Mouse (Mus musculus): ENCODE data around the gene Tcf7l2. TPM values are rescaled to one million over a fixed set of nuclear protein-coding genes. Genes with fewer than 3 reads are reported as not detected.

The Tcf7l2 gene
- polyA plus RNA-seq, 1 experiment from 2014 or later = 42.5 TPM

DNA sequence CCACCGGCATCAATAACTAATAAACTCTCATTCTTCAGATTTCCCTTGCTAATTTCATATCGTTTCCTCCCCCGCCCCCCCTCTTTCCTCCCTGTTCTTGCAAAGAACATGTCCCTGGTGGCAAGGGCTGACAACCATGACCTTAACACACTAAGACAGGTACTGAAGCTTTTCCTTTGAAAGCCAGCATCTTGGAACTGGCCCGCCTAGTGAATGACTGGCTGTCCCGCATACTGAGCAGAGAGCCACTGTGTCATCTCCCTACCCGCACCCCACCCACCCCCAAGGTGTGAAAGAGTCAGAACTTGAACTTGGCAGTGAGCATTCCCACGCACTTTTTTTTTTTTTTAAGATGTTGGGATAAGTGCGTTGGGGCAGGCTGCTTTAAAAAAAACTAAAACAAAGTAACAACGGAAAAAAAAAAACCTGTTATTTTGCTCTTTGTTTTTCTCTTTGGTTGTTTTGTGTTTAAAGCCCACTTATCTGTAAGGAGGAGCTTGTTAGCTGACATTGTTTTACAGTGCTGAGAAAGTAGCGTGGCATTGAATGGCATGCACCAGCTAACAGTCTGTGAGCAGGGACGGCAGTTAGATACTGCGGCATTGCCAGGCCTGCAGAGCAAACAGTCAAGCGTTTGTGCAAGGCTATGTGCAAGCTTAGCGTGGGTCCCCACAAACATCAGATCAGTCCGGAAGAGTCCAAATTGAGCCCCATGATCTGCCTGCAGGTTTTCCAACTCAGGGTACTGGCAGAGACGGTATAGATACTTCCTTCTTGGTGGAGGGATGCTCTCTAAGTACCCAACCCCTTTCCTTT, 185.4 kb downstream of the Tcf7l2 start:
- no peak overlapping the region for H3K4me3 ChIP-seq
- no peak overlapping the region for H3K9ac ChIP-seq
- H3K36me3 ChIP-seq = peaks cover 15% of the 10 kb centered on the region
- H3K4me2 ChIP-seq = no peak overlapping the region
- ATAC-seq (ENCODE audit: borderline replicate concordance, extremely low read depth, low FRiP score, low TSS enrichment) = no peak
- WGBS = 83% methylated on average over 16 of the region's 16 CpGs
- no peaks in the 10 kb centered on the region for H3K9me3 ChIP-seq
- H3K27ac ChIP-seq = no peak overlapping the region
- H3K4me1 ChIP-seq = peaks cover 6% of the 10 kb centered on the region; the same call in 1 of the 2 replicates
- H3K27me3 ChIP-seq = no peaks in the 10 kb centered on the region

GRCm38 (mm10) chr19:55927674-55928061, 186.0 kb downstream of the Tcf7l2 start:
- Histone ChIP-seq H3K36me3 (peaks cover 11% of the 10 kb centered on the region), H3K9ac (no peak overlapping the region), H3K27me3 (no peaks in the 10 kb centered on the region), H3K4me3 (no peak overlapping the region), H3K4me1 (peaks cover 6% of the 10 kb centered on the region; the same call in 1 of the 2 replicates), H3K9me3 (no peaks in the 10 kb centered on the region), H3K4me2 (no peak overlapping the region), H3K27ac (no peak overlapping the region)
- ATAC-seq (ENCODE audit: borderline replicate concordance, extremely low read depth, low FRiP score, low TSS enrichment) = no peak
- WGBS = 74% methylated on average over 9 of the region's 9 CpGs

DNA sequence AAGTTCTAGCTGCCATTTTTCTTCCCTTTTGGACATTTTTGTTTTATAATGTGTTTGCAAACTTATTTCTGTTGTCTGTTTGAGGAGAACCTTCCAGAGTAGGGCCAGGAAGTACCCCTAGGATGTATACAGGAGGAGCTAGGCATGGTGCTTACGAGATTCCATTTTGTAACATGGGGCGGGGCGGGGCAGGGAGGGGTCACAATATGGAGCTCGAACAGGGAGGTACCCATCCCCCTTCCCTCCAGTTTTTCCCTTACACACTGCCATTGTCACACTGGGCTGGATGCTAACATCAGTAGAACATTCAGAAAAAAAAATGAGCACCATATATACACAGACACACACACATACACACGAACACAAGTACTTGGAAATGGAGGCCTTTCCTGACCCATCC, 187.1 kb downstream of the Tcf7l2 start:
- WGBS = 91% methylated on average over 5 of the region's 5 CpGs
- H3K27ac ChIP-seq = no peak overlapping the region
- no peak overlapping the region for H3K9ac ChIP-seq
- H3K4me2 ChIP-seq = no peak overlapping the region
- H3K4me3 ChIP-seq = no peak overlapping the region
- no peaks in the 10 kb centered on the region for H3K27me3 ChIP-seq
- peaks cover 3% of the 10 kb centered on the region; the same call in 1 of the 2 replicates for H3K4me1 ChIP-seq
- H3K36me3 ChIP-seq = peaks cover 11% of the 10 kb centered on the region
- ATAC-seq (ENCODE audit: borderline replicate concordance, extremely low read depth, low FRiP score, low TSS enrichment) = no peak
- no peaks in the 10 kb centered on the region for H3K9me3 ChIP-seq

DNA sequence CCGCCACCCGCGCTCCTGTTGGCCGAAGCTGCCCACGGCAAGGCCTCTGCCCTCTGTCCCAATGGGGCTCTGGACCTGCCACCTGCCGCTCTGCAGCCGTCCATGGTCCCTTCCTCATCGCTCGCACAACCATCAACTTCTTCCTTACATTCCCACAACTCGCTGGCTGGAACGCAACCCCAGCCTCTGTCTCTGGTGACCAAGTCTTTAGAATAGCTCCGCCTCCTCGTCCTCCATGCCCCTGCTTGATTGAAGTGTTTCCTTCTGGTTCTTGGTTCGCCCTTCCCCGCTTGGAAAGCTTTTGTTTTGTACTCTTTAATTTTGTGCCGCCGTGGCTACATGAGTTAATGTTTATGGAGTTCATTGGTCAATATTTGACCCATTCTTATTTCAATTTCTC, 190.0 kb downstream of the Tcf7l2 start:
- H3K4me1 ChIP-seq = no peaks in the 10 kb centered on the region
- no peak for ATAC-seq (ENCODE audit: borderline replicate concordance, extremely low read depth, low FRiP score, low TSS enrichment)
- H3K36me3 ChIP-seq = peaks cover 11% of the 10 kb centered on the region
- no peak overlapping the region for H3K4me3 ChIP-seq
- no peak overlapping the region for H3K9ac ChIP-seq
- H3K9me3 ChIP-seq = no peaks in the 10 kb centered on the region
- no peaks in the 10 kb centered on the region for H3K27me3 ChIP-seq
- no peak overlapping the region for H3K27ac ChIP-seq
- 93% methylated on average over 17 of the region's 17 CpGs for WGBS
- H3K4me2 ChIP-seq = no peak overlapping the region

GRCm38 (mm10) chr19:55933947-55934729, 192.5 kb downstream of the Tcf7l2 start:
- Histone ChIP-seq H3K27ac (no peak overlapping the region), H3K9ac (no peak overlapping the region), H3K9me3 (no peaks in the 10 kb centered on the region), H3K36me3 (peaks cover 8% of the 10 kb centered on the region), H3K4me1 (no peaks in the 10 kb centered on the region), H3K4me2 (no peak overlapping the region), H3K4me3 (no peak overlapping the region), H3K27me3 (no peaks in the 10 kb centered on the region)
- peak; percentile 31; the same call in 1 of the 2 replicates for ATAC-seq (ENCODE audit: borderline replicate concordance, extremely low read depth, low FRiP score, low TSS enrichment)
- WGBS = 69% methylated on average over 7 of the region's 7 CpGs

GRCm38 (mm10) chr19:55934730-55935003, 193.0 kb downstream of the Tcf7l2 start:
- Histone ChIP-seq H3K27me3 (no peaks in the 10 kb centered on the region), H3K4me1 (no peaks in the 10 kb centered on the region), H3K9ac (no peak overlapping the region), H3K9me3 (no peaks in the 10 kb centered on the region), H3K4me3 (no peak overlapping the region), H3K27ac (no peak overlapping the region), H3K36me3 (peaks cover 8% of the 10 kb centered on the region), H3K4me2 (no peak overlapping the region)
- ATAC-seq (ENCODE audit: borderline replicate concordance, extremely low read depth, low FRiP score, low TSS enrichment) = peak; percentile 64; the same call in 1 of the 2 replicates
- WGBS = 77% methylated on average over 3 of the region's 3 CpGs

DNA sequence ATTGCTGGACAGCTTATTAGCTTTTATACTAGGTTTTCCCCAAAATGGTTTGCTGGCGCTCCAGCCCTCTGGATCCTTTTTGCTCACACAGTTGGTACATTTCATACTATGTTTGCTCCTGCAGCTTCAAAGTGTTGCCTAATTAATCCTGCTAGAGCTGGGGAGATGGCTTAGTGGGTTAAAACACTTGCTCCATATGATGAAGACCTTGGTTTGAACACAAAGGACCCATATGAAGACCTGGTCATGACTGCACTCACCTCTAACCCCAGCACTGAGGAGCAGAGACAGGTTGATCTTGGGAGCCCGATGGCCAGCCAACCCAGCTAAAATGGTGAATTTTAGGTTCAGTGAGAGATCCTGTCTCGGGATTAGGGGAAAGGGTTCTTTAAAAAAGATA, 195.4 kb downstream of the Tcf7l2 start:
- Histone ChIP-seq H3K27me3 (no peaks in the 10 kb centered on the region), H3K36me3 (no peaks in the 10 kb centered on the region), H3K4me1 (no peaks in the 10 kb centered on the region), H3K4me3 (no peak overlapping the region), H3K4me2 (no peak overlapping the region), H3K9me3 (no peaks in the 10 kb centered on the region), H3K9ac (no peak overlapping the region), H3K27ac (no peak overlapping the region)
- ATAC-seq (ENCODE audit: borderline replicate concordance, extremely low read depth, low FRiP score, low TSS enrichment) = no peak
- 86% methylated on average over 3 of the region's 3 CpGs for WGBS

DNA sequence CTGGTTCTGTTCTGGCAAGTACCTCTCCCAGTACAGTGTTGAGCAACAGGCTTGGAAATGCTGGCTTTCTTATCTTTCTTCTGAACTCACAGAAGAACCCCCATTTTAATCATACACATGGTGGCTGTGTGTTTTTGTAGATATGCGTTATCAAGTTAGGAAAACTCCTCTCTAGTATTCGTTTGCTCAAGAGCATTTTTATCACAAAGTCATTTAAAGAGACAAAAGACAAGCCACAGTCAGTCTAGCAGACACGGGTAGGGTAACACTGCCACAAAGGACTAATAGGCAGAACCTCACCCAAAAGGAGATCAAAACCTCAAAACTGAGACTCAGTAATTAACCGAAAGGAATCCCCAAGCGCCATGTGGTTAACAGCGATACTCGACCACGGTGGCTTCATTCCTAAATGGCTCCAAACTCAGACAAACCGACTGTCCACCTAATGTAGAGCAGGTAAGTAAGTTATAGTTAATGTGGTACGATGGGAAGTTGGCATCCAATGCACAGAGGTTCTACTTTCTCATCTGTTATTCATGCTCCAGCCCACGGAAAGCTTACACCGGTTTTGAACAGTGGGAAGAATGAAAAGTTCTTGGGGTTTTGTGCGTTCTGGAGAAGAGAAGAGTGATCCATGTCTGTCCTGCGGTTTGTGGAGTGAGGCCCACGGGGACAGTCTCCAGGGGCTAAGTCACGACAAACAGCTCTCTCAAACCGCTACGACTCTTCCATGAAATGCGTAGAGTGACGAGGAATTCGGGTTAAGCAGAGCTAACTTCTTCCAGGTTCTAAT, 196.8 kb downstream of the Tcf7l2 start:
- Histone ChIP-seq H3K4me2 (no peak overlapping the region), H3K27ac (no peak overlapping the region), H3K9me3 (no peaks in the 10 kb centered on the region), H3K9ac (no peak overlapping the region), H3K36me3 (no peaks in the 10 kb centered on the region), H3K4me3 (no peak overlapping the region), H3K27me3 (no peaks in the 10 kb centered on the region), H3K4me1 (no peaks in the 10 kb centered on the region)
- no peak for ATAC-seq (ENCODE audit: borderline replicate concordance, extremely low read depth, low FRiP score, low TSS enrichment)
- 79% methylated on average over 21 of the region's 21 CpGs for WGBS

- no peaks in the 10 kb centered on the region for H3K4me1 ChIP-seq
- no peaks in the 10 kb centered on the region for H3K36me3 ChIP-seq
- H3K4me3 ChIP-seq = no peak overlapping the region
- H3K27ac ChIP-seq = no peak overlapping the region
- no peaks in the 10 kb centered on the region for H3K9me3 ChIP-seq
- no peak overlapping the region for H3K4me2 ChIP-seq
- H3K9ac ChIP-seq = no peak overlapping the region
- no peaks in the 10 kb centered on the region for H3K27me3 ChIP-seq
- ATAC-seq (ENCODE audit: borderline replicate concordance, extremely low read depth, low FRiP score, low TSS enrichment) = no peak
- 57% methylated on average over 5 of the region's 5 CpGs for WGBS
Observed at GRCm38 (mm10) chr19:55939090-55939489, 197.5 kb downstream of the Tcf7l2 start.

- Histone ChIP-seq H3K4me1 (no peaks in the 10 kb centered on the region), H3K4me2 (no peak overlapping the region), H3K36me3 (no peaks in the 10 kb centered on the region), H3K9ac (no peak overlapping the region), H3K4me3 (no peak overlapping the region), H3K27me3 (no peaks in the 10 kb centered on the region), H3K27ac (no peak overlapping the region), H3K9me3 (no peaks in the 10 kb centered on the region)
- WGBS = 91% methylated on average over 4 of the region's 4 CpGs
- ATAC-seq (ENCODE audit: borderline replicate concordance, extremely low read depth, low FRiP score, low TSS enrichment) = no peak
Observed at GRCm38 (mm10) chr19:55939719-55940118, 198.1 kb downstream of the Tcf7l2 start.

GRCm38 (mm10) chr19:55940538-55941252, 199.1 kb downstream of the Tcf7l2 start:
- Histone ChIP-seq H3K27ac (no peak overlapping the region), H3K36me3 (no peaks in the 10 kb centered on the region), H3K27me3 (no peaks in the 10 kb centered on the region), H3K9me3 (no peaks in the 10 kb centered on the region), H3K4me3 (no peak overlapping the region), H3K4me1 (no peaks in the 10 kb centered on the region), H3K4me2 (no peak overlapping the region), H3K9ac (no peak overlapping the region)
- no peak for ATAC-seq (ENCODE audit: borderline replicate concordance, extremely low read depth, low FRiP score, low TSS enrichment)
- 31% methylated on average over 11 of the region's 11 CpGs for WGBS

Data from lung, embryonic 15.5 days (tissue).